Mouse (Mus musculus): Measurements from ENCODE around the gene App. TPM values are rescaled to one million over a fixed set of nuclear protein-coding genes. Genes with fewer than 3 reads are reported as not detected.

The App gene
- total RNA-seq, 2 experiments from 2014 or later = 68.7 to 96.8 TPM

GRCm38 (mm10) chr16:85030810-85031209, 142.8 kb downstream of the App start:
- no peak for DNase-seq (ENCODE audit: low spot score)

GRCm38 (mm10) chr16:85028396-85028795, 145.2 kb downstream of the App start:
- no peak for DNase-seq (ENCODE audit: low spot score)

- DNase-seq (ENCODE audit: low spot score) = no peak
These were observed 148.9 kb downstream of the App start for GRCm38 (mm10) chr16:85024706-85025105.

DNA sequence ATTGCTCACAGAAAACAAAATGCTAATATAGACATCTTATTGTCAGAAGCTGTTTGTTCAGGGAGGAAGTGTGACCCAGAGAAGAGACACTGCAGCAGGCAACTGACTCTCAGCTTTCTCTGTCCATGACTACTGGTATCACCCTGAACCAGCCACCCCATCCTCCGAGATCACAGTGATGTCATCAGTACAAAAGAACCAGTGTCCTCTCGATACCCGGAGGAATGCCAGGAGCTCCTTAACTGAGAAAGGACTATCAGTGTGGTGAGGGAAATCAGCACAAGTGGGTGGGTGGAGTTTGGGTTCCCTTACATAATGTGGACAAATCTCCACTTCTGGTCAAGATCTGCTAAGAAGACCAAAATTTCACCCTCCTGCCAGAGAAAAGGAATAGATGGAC, 150.5 kb downstream of the App start:
- no peak for DNase-seq (ENCODE audit: low spot score)

- DNase-seq (ENCODE audit: low spot score) = no peak
These were observed 152.8 kb downstream of the App start for GRCm38 (mm10) chr16:85020696-85021323.

DNA sequence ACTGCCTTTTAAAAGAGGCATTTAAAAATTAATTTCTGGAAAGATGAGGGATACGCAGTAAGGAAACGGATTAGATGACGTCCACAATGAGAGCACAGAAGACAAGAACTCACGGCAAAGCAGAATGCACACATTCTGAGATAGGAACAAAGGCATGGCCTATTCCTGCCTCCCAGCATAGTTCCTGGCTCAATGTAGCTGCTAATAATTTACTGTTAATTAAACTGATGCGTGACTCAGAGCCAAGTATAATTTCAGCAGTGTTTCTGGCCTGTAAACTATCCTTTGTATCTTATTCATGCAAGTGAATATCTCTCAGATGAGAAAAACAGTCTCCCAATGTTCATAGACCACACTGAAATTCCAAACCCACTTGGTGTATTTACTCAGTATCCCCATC, 154.3 kb downstream of the App start:
- DNase-seq (ENCODE audit: low spot score) = no peak

DNA sequence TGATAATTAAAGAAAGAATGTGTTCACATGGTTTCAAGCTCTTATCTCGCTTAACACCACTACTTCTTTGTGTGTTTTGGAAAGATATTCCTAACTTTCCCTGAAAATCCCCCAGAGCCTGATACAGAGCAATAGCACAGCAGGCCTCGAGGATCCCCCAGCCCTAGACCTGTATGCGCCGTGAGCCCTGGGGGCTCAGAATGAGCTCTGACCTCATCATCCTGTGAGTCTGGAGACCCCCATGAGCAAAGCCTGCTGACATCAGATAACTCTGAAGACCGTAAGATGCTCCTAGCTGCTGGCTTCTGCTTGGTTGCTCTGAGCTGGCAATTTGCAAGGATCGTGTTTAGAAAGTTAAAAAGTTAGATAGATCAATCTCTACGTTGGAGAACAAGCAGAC, 155.7 kb downstream of the App start:
- no peak for DNase-seq (ENCODE audit: low spot score)

GRCm38 (mm10) chr16:85012695-85013094, 160.9 kb downstream of the App start:
- DNase-seq (ENCODE audit: low spot score) = no peak

- no peak for DNase-seq (ENCODE audit: low spot score)
These were observed 161.4 kb downstream of the App start for GRCm38 (mm10) chr16:85012172-85012571.

GRCm38 (mm10) chr16:85010651-85011050, 162.9 kb downstream of the App start:
- DNase-seq (ENCODE audit: low spot score) = no peak

DNA sequence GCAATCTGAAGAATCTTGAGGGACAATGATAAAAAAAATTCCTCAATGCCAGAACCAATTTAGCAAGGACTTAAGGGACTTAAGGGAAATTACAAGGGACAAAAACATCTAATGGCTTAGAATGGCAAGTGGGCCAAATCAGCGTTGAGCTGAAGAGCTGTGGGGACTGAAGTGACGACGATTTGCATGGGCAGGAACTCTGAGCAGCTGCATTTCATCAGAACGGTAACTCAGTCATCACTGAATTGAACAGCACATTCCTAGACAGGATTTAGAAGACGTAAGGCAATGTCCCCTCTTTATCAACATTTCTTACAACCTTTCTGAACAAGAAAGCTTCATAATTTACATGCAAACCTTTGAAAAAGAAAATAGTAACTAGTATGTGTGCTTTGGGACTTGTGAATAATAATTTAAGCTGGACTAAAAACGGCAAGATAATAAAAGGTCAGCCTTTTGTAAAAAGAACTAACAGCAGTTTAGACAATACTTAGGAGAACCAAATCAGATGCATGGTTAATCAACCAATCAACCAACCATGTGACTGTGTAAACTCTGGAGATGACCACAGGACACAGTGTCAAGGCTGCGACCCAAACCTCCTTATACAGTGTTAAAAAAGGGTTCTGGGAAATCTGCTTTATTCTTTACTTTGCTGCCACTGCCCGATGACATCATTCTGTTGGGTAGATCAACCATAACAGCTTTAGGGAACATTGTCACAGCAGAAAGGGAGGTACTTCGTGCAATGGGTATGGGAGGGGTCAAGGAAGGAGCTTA, 164.5 kb downstream of the App start:
- no peak for DNase-seq (ENCODE audit: low spot score)

DNA sequence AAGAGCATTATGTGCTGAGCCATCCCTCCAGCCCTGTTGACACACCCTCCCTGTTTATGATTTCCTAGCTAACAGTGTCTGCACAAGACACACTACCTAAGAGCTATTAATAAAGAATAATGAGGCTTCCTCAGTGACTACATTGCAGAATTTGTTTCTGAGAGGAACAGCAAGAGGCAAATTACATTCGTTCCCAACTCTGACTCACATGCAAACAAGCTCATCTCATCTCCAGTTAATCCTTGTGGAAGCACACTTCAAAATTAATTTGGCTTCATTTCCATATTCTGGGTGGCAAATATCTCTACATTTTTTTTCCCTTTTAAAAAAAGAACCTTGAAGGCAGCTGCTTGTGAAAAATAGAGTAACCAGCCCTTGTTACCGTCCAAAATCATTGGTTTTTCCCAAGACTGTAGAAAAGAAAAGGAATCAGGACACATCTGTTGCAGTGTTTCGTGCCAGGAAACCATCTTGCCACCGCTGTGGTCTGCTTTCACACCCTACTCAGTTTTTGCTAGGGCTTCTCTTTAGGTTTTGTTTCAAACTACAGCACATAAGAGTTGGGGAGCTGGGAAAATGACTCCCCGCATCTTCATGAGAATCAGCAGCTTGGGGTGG, 171.5 kb downstream of the App start:
- DNase-seq (ENCODE audit: low spot score) = no peak

DNA sequence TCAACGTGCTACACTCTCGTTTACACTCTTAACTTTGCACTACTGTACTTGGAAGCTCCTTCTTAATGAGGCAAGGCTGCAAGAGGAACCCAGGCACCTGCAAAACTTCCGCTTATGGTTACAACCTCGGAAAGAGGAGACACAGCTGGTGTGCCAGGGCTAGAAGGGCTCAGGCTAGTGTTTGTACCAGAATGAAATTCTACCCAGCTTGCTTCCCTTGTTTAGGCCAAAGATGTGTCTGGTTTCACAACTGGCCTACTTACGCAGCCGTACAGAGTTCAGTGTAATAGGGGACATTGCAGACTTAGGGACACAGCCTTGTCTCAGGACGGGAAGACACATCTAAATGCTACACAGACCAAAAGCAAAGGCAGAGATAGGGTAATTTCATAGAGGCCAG, 173.3 kb downstream of the App start:
- DNase-seq (ENCODE audit: low spot score) = peak; percentile 68

- DNase-seq (ENCODE audit: low spot score) = no peak
These were observed 176.0 kb downstream of the App start for GRCm38 (mm10) chr16:84997551-84997950.

DNA sequence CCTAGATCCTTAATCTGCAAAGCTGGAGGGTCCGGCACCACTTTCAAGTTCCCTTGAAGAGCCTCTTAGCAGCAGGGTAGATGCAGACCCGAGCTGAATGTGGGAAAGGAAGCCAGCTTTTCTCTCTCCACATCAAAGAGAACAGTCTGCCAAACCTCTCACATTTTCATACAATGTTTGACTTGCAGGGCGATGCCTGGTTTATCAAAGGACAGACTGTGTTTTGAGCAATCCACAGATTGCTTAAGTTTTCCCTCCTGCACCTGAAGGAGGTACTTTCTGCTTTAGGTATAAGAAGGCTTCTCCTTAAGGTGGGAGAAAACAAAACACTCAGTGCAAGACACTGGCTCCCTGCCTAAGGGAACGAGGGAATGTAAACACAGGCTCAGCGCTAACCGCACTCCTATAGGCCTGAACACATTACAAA, 178.1 kb downstream of the App start:
- no peak for DNase-seq (ENCODE audit: low spot score)

DNA sequence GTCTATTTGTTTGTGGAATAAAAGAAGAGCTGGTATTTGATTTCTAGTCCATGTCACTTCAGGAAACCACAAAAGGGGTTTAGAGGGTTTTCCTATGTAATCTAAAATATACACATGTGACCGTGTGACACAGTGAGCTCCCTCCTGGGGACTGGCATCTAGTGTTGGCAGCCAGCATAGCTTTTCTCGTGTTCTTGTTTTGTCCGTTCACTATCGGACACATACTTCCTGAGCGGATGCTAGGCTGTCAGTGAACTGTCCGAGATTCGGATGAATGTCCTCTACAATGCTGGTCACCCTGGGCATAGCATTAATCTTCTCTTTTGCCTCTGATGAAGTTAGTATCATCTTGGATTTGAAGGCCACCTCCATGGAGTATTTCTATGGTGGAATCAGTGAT, 180.7 kb downstream of the App start:
- DNase-seq (ENCODE audit: low spot score) = no peak

DNA sequence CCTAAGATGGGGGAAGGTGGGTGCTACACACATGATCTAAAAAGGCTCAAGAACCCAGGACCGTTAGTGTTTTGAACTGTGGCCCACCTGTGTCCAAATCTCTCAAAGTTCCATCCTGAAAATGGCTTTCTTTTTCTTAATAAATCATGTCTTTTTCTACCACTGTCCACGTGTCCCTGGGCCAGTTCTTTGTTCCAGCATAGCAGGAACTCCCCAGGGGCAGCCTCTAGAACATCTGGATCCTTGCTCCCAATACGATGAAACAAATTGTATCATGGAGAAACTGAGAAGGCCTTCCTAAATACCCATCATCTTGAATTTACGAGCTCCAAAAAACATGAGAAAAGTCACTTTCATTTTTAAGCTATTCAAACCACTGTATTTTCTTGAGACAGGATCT, 182.6 kb downstream of the App start:
- DNase-seq (ENCODE audit: low spot score) = peak; percentile 7

- peak; percentile 21 for DNase-seq (ENCODE audit: low spot score)
These were observed 183.6 kb downstream of the App start for GRCm38 (mm10) chr16:84989938-84990337.

GRCm38 (mm10) chr16:84989476-84989875, 184.1 kb downstream of the App start:
- no peak for DNase-seq (ENCODE audit: low spot score)

DNA sequence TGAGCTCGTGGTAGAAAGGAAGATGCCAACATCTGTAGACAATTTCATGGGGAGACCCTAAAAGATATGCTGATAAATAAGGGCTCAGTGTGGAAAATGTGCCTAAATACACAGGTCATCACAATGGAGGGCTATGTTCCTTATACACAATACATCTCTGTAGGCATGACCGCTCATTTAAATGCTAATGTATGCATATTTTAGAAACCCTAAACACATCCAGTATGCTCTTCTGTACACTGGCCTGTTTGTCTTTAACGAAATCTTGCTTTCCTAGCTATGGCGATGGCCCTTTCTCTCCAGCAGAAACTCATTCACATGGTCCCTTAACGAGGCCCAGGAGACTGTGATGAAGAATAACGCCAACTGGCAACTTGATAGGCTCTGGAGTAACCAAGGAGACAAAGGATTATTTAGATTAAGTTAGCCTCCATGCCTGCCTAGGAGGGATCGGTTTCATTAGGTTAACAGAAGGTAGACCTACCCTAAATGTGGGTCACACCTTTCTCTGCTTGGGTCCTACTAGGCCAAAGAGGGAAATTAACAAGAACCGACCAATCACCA, 185.8 kb downstream of the App start:
- DNase-seq (ENCODE audit: low spot score) = no peak

- DNase-seq (ENCODE audit: low spot score) = no peak
These were observed 187.4 kb downstream of the App start for GRCm38 (mm10) chr16:84986016-84986631.

DNA sequence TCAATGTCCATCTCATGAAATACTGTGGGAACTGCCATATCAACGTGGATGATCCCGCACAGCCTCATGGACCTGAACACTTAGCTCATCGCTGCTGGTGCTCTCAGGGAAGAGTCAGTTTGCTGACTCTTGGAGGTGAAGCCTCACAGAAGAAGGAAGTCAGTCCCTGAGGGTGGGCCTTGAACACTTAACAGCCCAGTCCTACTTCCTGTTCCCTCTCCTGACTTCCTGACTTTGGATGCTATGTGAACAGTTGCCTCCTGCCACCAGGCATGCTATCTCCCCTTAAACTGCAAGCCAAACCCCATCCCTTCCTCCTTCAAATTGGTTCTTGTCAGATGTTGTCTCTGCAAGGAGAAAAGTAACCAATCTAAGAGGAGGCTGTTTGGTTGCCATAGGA, 188.2 kb downstream of the App start:
- no peak for DNase-seq (ENCODE audit: low spot score)

Measured in gastrocnemius, adult 18-20 months (tissue).